Mouse (Mus musculus) heart, adult 8-10 months (tissue): ENCODE measurements around the gene Wwc2. TPM values are rescaled to one million over a fixed set of nuclear protein-coding genes. Genes with fewer than 3 reads are reported as not detected.

ENCODE experiments used
- DNase-seq: peaks from one replicate; pipeline ENCODE4 v3.0.0; 2022; ENCODE audit warnings: low spot score
- total RNA-seq, 4 experiments: library from RNA; stranded (reverse); gene quantifications; 2 replicates each; pipeline ENCODE4 v1.2.4; 2022

Wwc2 gene
- total RNA-seq, 4 experiments from 2014 or later, result 24.1 to 25.3 (median 24.6) TPM

- peak; percentile 28 for DNase-seq
Measured at GRCm38 (mm10) chr8:47939933-47940870, 50.5 kb downstream of the Wwc2 start.

- no peak for DNase-seq
Measured at GRCm38 (mm10) chr8:47939217-47939616, 51.5 kb downstream of the Wwc2 start.

GRCm38 (mm10) chr8:47936386-47936785, 54.3 kb downstream of the Wwc2 start:
- no peak for DNase-seq

- DNase-seq, result no peak
Measured at GRCm38 (mm10) chr8:47935461-47935860, 55.3 kb downstream of the Wwc2 start.

- no peak for DNase-seq
Measured at GRCm38 (mm10) chr8:47933087-47933486, 57.6 kb downstream of the Wwc2 start.

- DNase-seq, result no peak
Measured at GRCm38 (mm10) chr8:47932028-47932790, 58.5 kb downstream of the Wwc2 start.

- DNase-seq, result no peak
Measured at GRCm38 (mm10) chr8:47931371-47931770, 59.4 kb downstream of the Wwc2 start.

- no peak for DNase-seq
Measured at GRCm38 (mm10) chr8:47929615-47930014, 61.1 kb downstream of the Wwc2 start.

- no peak for DNase-seq
Measured at GRCm38 (mm10) chr8:47928604-47929185, 62.0 kb downstream of the Wwc2 start.

- no peak for DNase-seq
Measured at GRCm38 (mm10) chr8:47924921-47925320, 65.8 kb downstream of the Wwc2 start.

- DNase-seq, result no peak
Measured at GRCm38 (mm10) chr8:47922816-47923215, 67.9 kb downstream of the Wwc2 start.

GRCm38 (mm10) chr8:47922011-47922410, 68.7 kb downstream of the Wwc2 start:
- DNase-seq, result no peak

GRCm38 (mm10) chr8:47920575-47921144, 70.1 kb downstream of the Wwc2 start:
- DNase-seq, result no peak

GRCm38 (mm10) chr8:47917060-47918035, 73.4 kb downstream of the Wwc2 start:
- DNase-seq, result no peak

GRCm38 (mm10) chr8:47915521-47915920, 75.2 kb downstream of the Wwc2 start:
- peak; percentile 31 for DNase-seq

GRCm38 (mm10) chr8:47914946-47915345, 75.8 kb downstream of the Wwc2 start:
- DNase-seq, result no peak

GRCm38 (mm10) chr8:47914161-47914560, 76.6 kb downstream of the Wwc2 start:
- no peak for DNase-seq

- no peak for DNase-seq
Measured at GRCm38 (mm10) chr8:47913621-47914020, 77.1 kb downstream of the Wwc2 start.

- no peak for DNase-seq
Measured at GRCm38 (mm10) chr8:47909681-47910080, 81.0 kb downstream of the Wwc2 start.

GRCm38 (mm10) chr8:47907056-47907455, 83.7 kb downstream of the Wwc2 start:
- DNase-seq, result no peak

- DNase-seq, result no peak
Measured at GRCm38 (mm10) chr8:47906142-47906541, 84.6 kb downstream of the Wwc2 start.
